Mouse (Mus musculus) hindbrain, embryonic 10.5 days (tissue): ENCODE results near the gene Adam12. TPM values are rescaled to one million over a fixed set of nuclear protein-coding genes. Genes with fewer than 3 reads are reported as not detected.
A peak's percentile ranks its signal among the peaks of the same experiment; 100 is the strongest.

Source experiments
- DNase-seq: peaks from one replicate; pipeline ENCODE4 v3.0.0-alpha.2; 2017; ENCODE audit warnings: low spot score
- H3K27ac ChIP-seq: fragments of 300-500 bp; sonication (generic); 2 replicates; pipeline ENCODE4 v1.5.1; 2016; ENCODE audit warnings: mild to moderate bottlenecking, moderate library complexity
- H3K27me3 ChIP-seq: fragments of 300-500 bp; sonication (generic); 2 replicates; pipeline ENCODE4 v1.6.1; 2016; ENCODE audit warnings: mild to moderate bottlenecking; ENCODE audit not compliant: poor library complexity, insufficient read depth, severe bottlenecking
- H3K36me3 ChIP-seq: fragments of 300-500 bp; sonication (generic); 2 replicates; pipeline ENCODE4 v1.6.1; 2016; ENCODE audit warnings: mild to moderate bottlenecking, moderate library complexity
- H3K4me1 ChIP-seq: fragments of 300-500 bp; sonication (generic); replicated peaks from 2 replicates; pipeline ENCODE4 v1.6.1; 2016; ENCODE audit warnings: mild to moderate bottlenecking
- H3K4me3 ChIP-seq: fragments of 300-500 bp; sonication (generic); 2 replicates; pipeline ENCODE4 v1.5.1; 2016; ENCODE audit warnings: mild to moderate bottlenecking, moderate library complexity
- H3K9me3 ChIP-seq: fragments of 300-500 bp; sonication (generic); 2 replicates; pipeline ENCODE4 v1.6.1; 2016; ENCODE audit warnings: mild to moderate bottlenecking, moderate library complexity
- WGBS: fragments of 180-500 bp; shearing (Covaris S2); methylation state at CpG from one replicate; pipeline ENCODE4 v1.1.7; 2016; 5-methylcytosine and 5-hydroxymethylcytosine counted together
- polyA plus RNA-seq: library from polyadenylated mRNA; unstranded; fragments of >200 nt; fragmentation: Nextera tagmentation; extraction: Ambion mirVana; gene quantifications from 2 replicates; pipeline ENCODE4 v1.2.1, GENCODE M21; 2016

Gene Adam12
- polyA plus RNA-seq, 1 experiment from 2014 or later: 2.0 TPM

- H3K36me3 ChIP-seq: no peaks in the 10 kb centered on the region
- H3K9me3 ChIP-seq: no peaks in the 10 kb centered on the region
- no peak for DNase-seq
- H3K27ac ChIP-seq: no peak overlapping the region
- H3K27me3 ChIP-seq: no peaks in the 10 kb centered on the region
- H3K4me3 ChIP-seq: no peak overlapping the region
- peaks cover 16% of the 10 kb centered on the region; the same call in 1 of the 2 replicates for H3K4me1 ChIP-seq
- 49% methylated on average over 3 of the region's 3 CpGs for WGBS
Measured at GRCm38 (mm10) chr7:134167586-134167985, 64.4 kb downstream of the Adam12 start.

DNA sequence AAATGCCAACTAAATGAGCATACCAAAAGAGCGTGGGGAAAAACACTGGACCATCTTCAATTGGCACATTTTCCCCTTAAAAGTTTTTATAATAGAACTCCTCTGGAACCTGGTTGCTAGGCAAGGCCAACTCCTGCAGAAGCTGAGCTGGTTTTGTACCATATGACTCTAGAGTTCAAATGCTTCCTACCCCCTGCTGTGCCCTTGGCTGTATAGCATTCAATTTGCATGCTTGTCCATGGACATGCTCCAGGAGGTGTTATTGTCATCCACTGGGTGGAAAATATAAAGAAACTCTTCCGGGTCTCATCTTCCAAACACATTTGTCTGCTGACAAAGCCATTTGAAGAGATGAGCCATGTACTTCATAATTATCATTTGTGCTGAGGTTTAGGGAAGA is 68.2 kb downstream of the Adam12 start:
- Histone ChIP-seq H3K4me3 (no peak overlapping the region), H3K9me3 (no peaks in the 10 kb centered on the region), H3K27ac (no peak overlapping the region), H3K36me3 (no peaks in the 10 kb centered on the region), H3K27me3 (no peaks in the 10 kb centered on the region), H3K4me1 (peaks cover 16% of the 10 kb centered on the region; the same call in 1 of the 2 replicates)
- WGBS: 62% methylated on average over 2 of the region's 2 CpGs
- DNase-seq: peak; percentile 23

GRCm38 (mm10) chr7:134162886-134163285 is 69.1 kb downstream of the Adam12 start:
- H3K36me3 ChIP-seq: no peaks in the 10 kb centered on the region
- H3K4me3 ChIP-seq: no peak overlapping the region
- no peak overlapping the region for H3K27ac ChIP-seq
- H3K27me3 ChIP-seq: no peaks in the 10 kb centered on the region
- no peak for DNase-seq
- 62% methylated on average over 6 of the region's 6 CpGs for WGBS
- peaks cover 16% of the 10 kb centered on the region; the same call in 1 of the 2 replicates for H3K4me1 ChIP-seq
- no peaks in the 10 kb centered on the region for H3K9me3 ChIP-seq

DNA sequence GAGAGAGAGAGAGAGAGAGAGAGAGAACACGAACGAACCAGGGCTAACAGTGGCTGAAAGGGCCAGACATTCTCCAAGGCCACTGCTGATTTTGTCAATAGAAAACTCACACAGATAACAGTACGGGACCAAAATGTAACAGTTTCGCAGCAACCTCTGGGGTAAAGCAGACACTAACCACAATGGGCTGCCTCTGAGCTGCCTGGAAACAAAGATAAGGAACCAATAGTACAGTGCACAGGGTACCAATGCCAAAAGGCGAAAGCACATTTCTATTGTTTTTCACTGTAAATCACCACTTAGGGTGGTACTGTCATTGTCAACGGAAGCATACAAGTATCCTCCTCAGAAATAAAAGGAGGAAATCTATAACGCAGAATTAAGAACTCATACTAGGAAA is 72.3 kb downstream of the Adam12 start:
- Histone ChIP-seq H3K27me3 (no peaks in the 10 kb centered on the region), H3K4me3 (no peak overlapping the region), H3K9me3 (no peaks in the 10 kb centered on the region), H3K4me1 (peaks cover 16% of the 10 kb centered on the region; the same call in 1 of the 2 replicates), H3K36me3 (no peaks in the 10 kb centered on the region), H3K27ac (no peak overlapping the region)
- no peak for DNase-seq
- 86% methylated on average over 7 of the region's 7 CpGs for WGBS

GRCm38 (mm10) chr7:134151330-134151729 is 80.6 kb downstream of the Adam12 start:
- Histone ChIP-seq H3K27me3 (no peaks in the 10 kb centered on the region), H3K4me1 (no peaks in the 10 kb centered on the region), H3K9me3 (no peaks in the 10 kb centered on the region), H3K4me3 (no peak overlapping the region), H3K36me3 (no peaks in the 10 kb centered on the region), H3K27ac (no peak overlapping the region)
- 81% methylated on average over 4 of the region's 4 CpGs for WGBS
- no peak for DNase-seq

GRCm38 (mm10) chr7:134150305-134150704 is 81.6 kb downstream of the Adam12 start:
- Histone ChIP-seq H3K9me3 (no peaks in the 10 kb centered on the region), H3K4me3 (no peak overlapping the region), H3K4me1 (no peaks in the 10 kb centered on the region), H3K27ac (no peak overlapping the region), H3K27me3 (no peaks in the 10 kb centered on the region), H3K36me3 (no peaks in the 10 kb centered on the region)
- DNase-seq: no peak
- WGBS: 89% methylated on average over 8 of the region's 8 CpGs

GRCm38 (mm10) chr7:134149351-134149750 is 82.6 kb downstream of the Adam12 start:
- Histone ChIP-seq H3K27me3 (no peaks in the 10 kb centered on the region), H3K36me3 (no peaks in the 10 kb centered on the region), H3K4me3 (no peak overlapping the region), H3K9me3 (no peaks in the 10 kb centered on the region), H3K4me1 (no peaks in the 10 kb centered on the region), H3K27ac (no peak overlapping the region)
- WGBS: 90% methylated on average over 6 of the region's 6 CpGs
- no peak for DNase-seq

DNA sequence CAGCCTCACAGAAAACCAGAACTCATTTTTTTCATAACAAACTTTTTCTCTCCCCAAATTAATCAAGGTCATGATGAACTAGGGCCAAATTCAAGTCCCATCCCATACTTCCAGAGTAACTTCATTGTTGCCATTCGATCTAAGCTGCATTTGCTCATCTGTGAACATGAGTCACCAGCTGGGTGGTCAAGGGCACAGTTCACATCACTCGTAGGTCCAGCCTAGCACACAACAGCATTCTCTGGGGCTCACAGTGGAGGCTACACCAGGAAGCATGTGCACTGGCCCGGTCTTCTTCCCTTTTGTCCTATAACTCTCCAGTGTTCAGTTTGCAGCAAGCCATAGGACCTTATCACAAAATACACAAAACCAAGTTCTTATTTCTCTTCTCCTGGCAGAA is 84.4 kb downstream of the Adam12 start:
- H3K4me3 ChIP-seq: no peak overlapping the region
- H3K9me3 ChIP-seq: no peaks in the 10 kb centered on the region
- no peak overlapping the region for H3K27ac ChIP-seq
- no peak for DNase-seq
- no peaks in the 10 kb centered on the region for H3K27me3 ChIP-seq
- 87% methylated on average over 3 of the region's 3 CpGs for WGBS
- H3K36me3 ChIP-seq: no peaks in the 10 kb centered on the region
- no peaks in the 10 kb centered on the region for H3K4me1 ChIP-seq

DNA sequence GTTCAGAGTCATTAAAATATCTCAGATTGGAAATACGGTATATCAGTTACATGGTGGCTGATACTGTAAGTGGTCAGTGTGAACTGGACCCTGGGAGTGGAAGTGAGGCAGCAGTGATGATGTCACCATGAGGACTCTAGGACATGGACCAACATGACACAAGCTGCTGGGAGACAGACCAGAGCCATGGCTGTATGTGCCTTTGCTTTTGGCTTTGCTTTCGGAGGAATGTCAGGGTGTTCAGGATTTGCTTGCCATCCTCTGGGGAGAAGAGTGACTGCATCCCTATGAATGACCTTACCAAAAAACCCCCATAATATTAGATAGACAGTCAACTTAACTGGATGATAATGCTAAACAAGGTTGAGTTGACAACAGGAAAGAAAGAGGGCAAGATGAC is 85.1 kb downstream of the Adam12 start:
- Histone ChIP-seq H3K27me3 (no peaks in the 10 kb centered on the region), H3K36me3 (no peaks in the 10 kb centered on the region), H3K9me3 (no peaks in the 10 kb centered on the region), H3K27ac (no peak overlapping the region), H3K4me1 (no peaks in the 10 kb centered on the region), H3K4me3 (no peak overlapping the region)
- DNase-seq: no peak
- WGBS: 94% methylated on average over 2 of the region's 2 CpGs

- Histone ChIP-seq H3K9me3 (no peaks in the 10 kb centered on the region), H3K27ac (no peak overlapping the region), H3K4me3 (no peak overlapping the region), H3K27me3 (no peaks in the 10 kb centered on the region), H3K4me1 (no peaks in the 10 kb centered on the region), H3K36me3 (no peaks in the 10 kb centered on the region)
- 89% methylated on average over 9 of the region's 9 CpGs for WGBS
- DNase-seq: no peak
Measured at GRCm38 (mm10) chr7:134144111-134144510, 87.8 kb downstream of the Adam12 start.

DNA sequence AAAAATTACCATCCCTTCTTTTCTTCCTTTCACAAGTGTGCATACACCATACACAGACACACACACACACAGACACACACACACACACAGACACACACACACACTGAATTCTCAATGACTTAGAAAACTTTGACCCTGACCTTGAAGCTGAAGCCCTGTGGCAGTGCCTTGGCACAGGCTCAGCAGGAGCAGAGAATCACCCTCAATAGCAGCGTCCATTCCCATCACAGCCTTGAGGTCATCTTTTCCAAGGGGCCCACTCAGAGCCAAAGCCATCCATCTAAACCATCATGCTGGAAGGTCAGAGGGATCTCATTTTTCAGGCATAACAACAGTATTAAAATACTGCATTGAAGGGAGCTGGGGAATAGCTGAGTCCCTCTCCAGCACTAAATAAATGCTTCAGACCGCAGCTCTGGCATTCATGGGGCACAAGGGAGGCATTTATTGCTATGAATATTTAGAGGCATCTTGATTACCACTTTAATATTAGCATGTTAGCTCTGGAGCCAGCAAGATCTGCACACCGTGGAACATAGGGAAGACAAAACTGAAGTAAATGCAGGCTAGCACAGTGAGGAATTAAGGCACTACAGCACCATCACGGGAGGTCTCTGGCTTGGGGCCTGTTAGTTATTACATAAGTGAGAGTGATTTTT is 92.5 kb downstream of the Adam12 start:
- H3K9me3 ChIP-seq: no peaks in the 10 kb centered on the region
- H3K4me1 ChIP-seq: no peaks in the 10 kb centered on the region
- no peak overlapping the region for H3K4me3 ChIP-seq
- no peak for DNase-seq
- WGBS: 85% methylated on average over 4 of the region's 4 CpGs
- H3K27me3 ChIP-seq: no peaks in the 10 kb centered on the region
- H3K27ac ChIP-seq: no peak overlapping the region
- no peaks in the 10 kb centered on the region for H3K36me3 ChIP-seq

- no peaks in the 10 kb centered on the region for H3K9me3 ChIP-seq
- 59% methylated on average over 2 of the region's 2 CpGs for WGBS
- no peaks in the 10 kb centered on the region for H3K27me3 ChIP-seq
- peaks cover 3% of the 10 kb centered on the region; the same call in 1 of the 2 replicates for H3K4me1 ChIP-seq
- no peak overlapping the region for H3K4me3 ChIP-seq
- H3K36me3 ChIP-seq: no peaks in the 10 kb centered on the region
- no peak overlapping the region for H3K27ac ChIP-seq
- DNase-seq: no peak
Measured at GRCm38 (mm10) chr7:134132323-134132722, 99.6 kb downstream of the Adam12 start.

GRCm38 (mm10) chr7:134128087-134128522 is 103.8 kb downstream of the Adam12 start:
- 92% methylated on average over 5 of the region's 5 CpGs for WGBS
- Histone ChIP-seq H3K4me1 (peaks cover 7% of the 10 kb centered on the region; the same call in 1 of the 2 replicates), H3K9me3 (no peaks in the 10 kb centered on the region), H3K27ac (no peak overlapping the region), H3K36me3 (no peaks in the 10 kb centered on the region), H3K27me3 (no peaks in the 10 kb centered on the region), H3K4me3 (no peak overlapping the region)
- no peak for DNase-seq

DNA sequence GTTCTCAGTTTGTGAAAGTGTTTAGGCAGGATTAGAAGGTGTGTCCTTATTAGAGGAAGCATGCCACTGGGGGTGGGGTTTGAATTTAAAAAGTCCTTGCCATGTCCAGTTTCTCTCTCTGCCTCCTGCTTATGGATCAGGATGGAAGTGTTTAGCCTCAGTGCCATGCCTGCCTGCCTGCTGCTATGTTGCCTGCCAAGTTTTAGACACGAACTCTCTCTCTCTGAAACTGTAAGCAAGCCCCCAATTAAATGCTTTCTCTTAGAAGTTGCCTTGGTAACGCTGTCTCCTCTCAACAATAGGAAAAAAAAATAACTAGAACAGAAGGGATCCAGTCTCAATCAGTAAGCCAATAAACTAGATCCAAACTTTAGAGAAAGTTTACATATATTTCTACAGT is 110.5 kb downstream of the Adam12 start:
- H3K9me3 ChIP-seq: no peaks in the 10 kb centered on the region
- H3K27ac ChIP-seq: no peak overlapping the region
- H3K4me3 ChIP-seq: no peak overlapping the region
- H3K4me1 ChIP-seq: peaks cover 4% of the 10 kb centered on the region
- no peaks in the 10 kb centered on the region for H3K36me3 ChIP-seq
- WGBS: 48% methylated on average over 2 of the region's 2 CpGs
- H3K27me3 ChIP-seq: no peaks in the 10 kb centered on the region
- DNase-seq: no peak
